Mouse (Mus musculus): ENCODE measurements at regions not wholly inside any gene's neighbourhood (a gene's known extent, or its start where the extent isn't known, plus 50 kb on each side); places are given as distances from the start of the nearest gene placed in this dataset.

DNA sequence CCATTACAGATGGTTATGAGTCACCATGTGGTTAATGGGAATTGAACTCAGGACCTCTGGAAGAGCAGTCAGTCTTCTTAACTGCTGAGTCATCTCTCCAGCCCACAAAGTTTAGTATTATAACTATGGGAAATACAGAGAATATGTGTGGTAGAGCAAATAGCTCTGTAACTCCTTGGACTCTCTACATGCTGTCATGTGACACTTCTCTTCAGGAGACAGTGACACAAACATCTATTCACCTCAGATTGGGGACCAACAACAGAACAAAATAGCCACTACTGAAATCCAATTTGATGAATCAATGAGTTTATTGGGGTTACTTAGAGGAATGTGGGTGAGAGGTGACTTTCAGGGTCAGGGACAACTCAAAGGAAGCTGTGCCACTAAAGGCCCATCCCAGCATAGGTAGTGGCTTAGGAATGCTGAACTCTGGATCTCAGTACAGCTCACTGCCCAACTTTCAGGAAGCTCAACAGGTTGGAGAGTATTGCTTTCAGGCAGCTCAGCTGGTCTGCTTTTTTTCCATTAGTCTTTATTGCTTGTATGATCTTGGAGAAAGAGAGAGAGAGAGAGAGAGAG lies 71.8 kb upstream of the Ralgapa2 start:
- no peak for TF ChIP-seq EP300 (IDR thresholded peaks at IDR 0.05; ENCODE audit: low read depth)
- TF ChIP-seq CTCF (IDR thresholded peaks at IDR 0.05; ENCODE audit: low read depth) = no peak

All from liver, embryonic 14.5 days (tissue).